Mouse (Mus musculus) hindbrain, embryonic 15.5 days (tissue): ENCODE results near the gene Rnase11. TPM values are rescaled to one million over a fixed set of nuclear protein-coding genes. Genes with fewer than 3 reads are reported as not detected.
"Not testable (repeated sequence)": the region's sequence is repeated elsewhere in the genome, so short reads cannot be mapped to it uniquely, and the experiment has no call there.

ENCODE experiments used
- ATAC-seq: fragments of 200-750 bp; cut with Nextera tagmentation; 2 replicates; pipeline ENCODE4 v1.8.0; 2017; ENCODE audit warnings: low read depth, moderate number of reproducible peaks, moderate TSS enrichment; ENCODE audit not compliant: low FRiP score
- H3K27ac ChIP-seq: fragments of 300-500 bp; sonication (generic); replicated peaks from 2 replicates; pipeline ENCODE4 v1.5.1; 2015; ENCODE audit warnings: mild to moderate bottlenecking, inconsistent platforms
- H3K27me3 ChIP-seq: fragments of 300-500 bp; sonication (generic); 2 replicates; pipeline ENCODE4 v1.6.1; 2015; ENCODE audit warnings: control low read depth, inconsistent platforms
- H3K36me3 ChIP-seq: fragments of 300-500 bp; sonication (generic); 2 replicates; pipeline ENCODE4 v1.6.1; 2015; ENCODE audit warnings: control low read depth, inconsistent platforms
- H3K4me1 ChIP-seq: fragments of 300-500 bp; sonication (generic); replicated peaks from 2 replicates; pipeline ENCODE4 v1.6.1; 2015; ENCODE audit warnings: control low read depth, inconsistent platforms
- H3K4me2 ChIP-seq: fragments of 300-500 bp; sonication (generic); 2 replicates; pipeline ENCODE4 v1.6.1; 2015; ENCODE audit warnings: moderate library complexity, mild to moderate bottlenecking, inconsistent platforms
- H3K4me3 ChIP-seq: fragments of 300-500 bp; sonication (generic); 2 replicates; pipeline ENCODE4 v1.5.1; 2015; ENCODE audit warnings: mild to moderate bottlenecking, inconsistent platforms
- H3K9ac ChIP-seq: fragments of 300-500 bp; sonication (generic); 2 replicates; pipeline ENCODE4 v1.6.1; 2015; ENCODE audit warnings: inconsistent platforms
- H3K9me3 ChIP-seq: fragments of 300-500 bp; sonication (generic); 2 replicates; pipeline ENCODE4 v1.6.1; 2016; ENCODE audit warnings: control low read depth, inconsistent platforms
- WGBS: fragments of 180-500 bp; shearing (Covaris S2); methylation state at CpG from one replicate; pipeline ENCODE4 v1.1.7; 2015; 5-methylcytosine and 5-hydroxymethylcytosine counted together
- polyA plus RNA-seq: library from polyadenylated mRNA; unstranded; fragments of >200 nt; fragmentation: Nextera tagmentation; extraction: Ambion mirVana; gene quantifications from 2 replicates; pipeline ENCODE4 v1.2.1, GENCODE M21; 2015

Gene Rnase11
- polyA plus RNA-seq, result not detected in 2 replicates

GRCm38 (mm10) chr14:51050063-51050462, at the start of gene Rnase11:
Rnase11 (minus strand) TSS chr14:51050163.
- no peak within 1 kb of the TSS for H3K4me3 ChIP-seq
- ATAC-seq, result no peak
- H3K9ac ChIP-seq, result no peak within 1 kb of the TSS
- H3K27ac ChIP-seq, result no peak within 1 kb of the TSS
- H3K9me3 ChIP-seq, result no peaks in the 10 kb centered on the region
- H3K4me1 ChIP-seq, result no peaks in the 10 kb centered on the region
- H3K36me3 ChIP-seq, result no peaks in the 10 kb centered on the region
- no peaks in the 10 kb centered on the region for H3K27me3 ChIP-seq
- H3K4me2 ChIP-seq, result no peak within 1 kb of the TSS
- WGBS, result 88% methylated on average over 2 of the region's 2 CpGs

GRCm38 (mm10) chr14:51098921-51099320, 49.0 kb upstream of the Rnase11 start:
- H3K36me3 ChIP-seq, result no peaks in the 10 kb centered on the region
- 98% methylated on average over 11 of the region's 11 CpGs for WGBS

GRCm38 (mm10) chr14:51098300-51098699, 48.3 kb upstream of the Rnase11 start:
- H3K4me3 ChIP-seq, H3K4me1 ChIP-seq, H3K36me3 ChIP-seq, H3K4me2 ChIP-seq, H3K27me3 ChIP-seq, H3K9me3 ChIP-seq, H3K9ac ChIP-seq, H3K27ac ChIP-seq: not testable (repeated sequence)
- ATAC-seq, result peak; percentile 36; the same call in 1 of the 2 replicates
- 30% methylated on average over 1 of the region's 1 CpGs for WGBS

More at GRCm38 (mm10) chr14:51098921-51099320, 49.0 kb upstream of the Rnase11 start:
- H3K27me3 ChIP-seq, result no peaks in the 10 kb centered on the region
- H3K4me1 ChIP-seq, result no peaks in the 10 kb centered on the region
- H3K9me3 ChIP-seq, result no peaks in the 10 kb centered on the region
- no peak overlapping the region for H3K4me2 ChIP-seq
- no peak overlapping the region for H3K9ac ChIP-seq
- H3K4me3 ChIP-seq, result no peak overlapping the region
- H3K27ac ChIP-seq, result no peak overlapping the region
- ATAC-seq, result no peak

- Histone ChIP-seq H3K4me1 (peaks cover 7% of the 10 kb centered on the region; the same call in 1 of the 2 replicates), H3K4me2 (no peak overlapping the region), H3K4me3 (no peak overlapping the region), H3K27me3 (no peaks in the 10 kb centered on the region), H3K27ac (no peak overlapping the region), H3K36me3 (no peaks in the 10 kb centered on the region), H3K9me3 (no peaks in the 10 kb centered on the region), H3K9ac (no peak overlapping the region)
- ATAC-seq, result no peak
- 63% methylated on average over 9 of the region's 9 CpGs for WGBS
Measured at GRCm38 (mm10) chr14:51095736-51096524, 46.0 kb upstream of the Rnase11 start.

GRCm38 (mm10) chr14:51094921-51095320, 45.0 kb upstream of the Rnase11 start:
- Histone ChIP-seq H3K9me3 (no peaks in the 10 kb centered on the region), H3K4me3 (no peak overlapping the region), H3K36me3 (no peaks in the 10 kb centered on the region), H3K4me1 (peaks cover 7% of the 10 kb centered on the region; the same call in 1 of the 2 replicates), H3K4me2 (no peak overlapping the region), H3K9ac (no peak overlapping the region), H3K27me3 (no peaks in the 10 kb centered on the region), H3K27ac (no peak overlapping the region)
- no peak for ATAC-seq
- WGBS, result 77% methylated on average over 8 of the region's 9 CpGs

- ATAC-seq, result no peak
- peaks cover 7% of the 10 kb centered on the region; the same call in 1 of the 2 replicates for H3K4me1 ChIP-seq
- H3K9ac ChIP-seq, result no peak overlapping the region
- H3K27ac ChIP-seq, result no peak overlapping the region
- no peak overlapping the region for H3K4me3 ChIP-seq
- no peaks in the 10 kb centered on the region for H3K27me3 ChIP-seq
- no peaks in the 10 kb centered on the region for H3K36me3 ChIP-seq
- H3K9me3 ChIP-seq, result no peaks in the 10 kb centered on the region
- 78% methylated on average over 5 of the region's 5 CpGs for WGBS
- H3K4me2 ChIP-seq, result no peak overlapping the region
Measured at GRCm38 (mm10) chr14:51094096-51094875, 44.3 kb upstream of the Rnase11 start.

- H3K4me1 ChIP-seq, result peaks cover 7% of the 10 kb centered on the region; the same call in 1 of the 2 replicates
- no peak overlapping the region for H3K4me2 ChIP-seq
- H3K9me3 ChIP-seq, result no peaks in the 10 kb centered on the region
- H3K36me3 ChIP-seq, result no peaks in the 10 kb centered on the region
- no peak overlapping the region for H3K4me3 ChIP-seq
- no peak for ATAC-seq
- H3K27me3 ChIP-seq, result no peaks in the 10 kb centered on the region
- H3K9ac ChIP-seq, result no peak overlapping the region
- H3K27ac ChIP-seq, result no peak overlapping the region
- 33% methylated on average over 3 of the region's 3 CpGs for WGBS
Measured at GRCm38 (mm10) chr14:51093496-51093895, 43.5 kb upstream of the Rnase11 start.

GRCm38 (mm10) chr14:51092073-51092620, 42.2 kb upstream of the Rnase11 start:
- Histone ChIP-seq H3K4me2 (peak overlapping the region; percentile 73), H3K27ac (no peak overlapping the region; the same call in 1 of the 2 replicates), H3K9me3 (no peaks in the 10 kb centered on the region), H3K36me3 (no peaks in the 10 kb centered on the region), H3K27me3 (no peaks in the 10 kb centered on the region), H3K9ac (no peak overlapping the region; the same call in 1 of the 2 replicates), H3K4me3 (peak overlapping the region; percentile 61), H3K4me1 (peaks cover 11% of the 10 kb centered on the region; the same call in 1 of the 2 replicates)
- 41% methylated on average over 8 of the region's 8 CpGs for WGBS
- ATAC-seq, result no peak

GRCm38 (mm10) chr14:51090921-51091900, 41.2 kb upstream of the Rnase11 start, which contains the start of the genes Rnase4 and Ang:
Rnase4 (plus strand) TSS chr14:51091077.
Ang (plus strand) TSS chr14:51091150.
- peak; percentile 19 for ATAC-seq

GRCm38 (mm10) chr14:51090077-51090781, 40.3 kb upstream of the Rnase11 start:
- WGBS, result under 1% methylated on average over 27 of the region's 27 CpGs
- peak overlapping the region; percentile 60 for H3K9ac ChIP-seq
- H3K4me2 ChIP-seq, result peak overlapping the region; percentile 73
- H3K9me3 ChIP-seq, result no peaks in the 10 kb centered on the region
- peak; percentile 57 for ATAC-seq
- H3K27me3 ChIP-seq, result no peaks in the 10 kb centered on the region
- peak overlapping the region; percentile 76 for H3K27ac ChIP-seq
- peaks cover 11% of the 10 kb centered on the region; the same call in 1 of the 2 replicates for H3K4me1 ChIP-seq
- peak overlapping the region; percentile 61 for H3K4me3 ChIP-seq
- H3K36me3 ChIP-seq, result no peaks in the 10 kb centered on the region

More at GRCm38 (mm10) chr14:51090921-51091900, 41.2 kb upstream of the Rnase11 start, which contains the start of the genes Rnase4 and Ang:
- H3K27ac ChIP-seq, result peak within 1 kb of the TSS; percentile 76
- 8% methylated on average over 33 of the region's 33 CpGs for WGBS
- H3K9ac ChIP-seq, result peak within 1 kb of the TSS; percentile 60
- H3K4me3 ChIP-seq, result peak within 1 kb of the TSS; percentile 61
- no peaks in the 10 kb centered on the region for H3K36me3 ChIP-seq
- H3K4me2 ChIP-seq, result peak within 1 kb of the TSS; percentile 73
- no peaks in the 10 kb centered on the region for H3K9me3 ChIP-seq
- H3K27me3 ChIP-seq, result no peaks in the 10 kb centered on the region
- H3K4me1 ChIP-seq, result peaks cover 11% of the 10 kb centered on the region; the same call in 1 of the 2 replicates
